Mouse (Mus musculus): ENCODE results near the gene Spata2. TPM values are rescaled to one million over a fixed set of nuclear protein-coding genes. Genes with fewer than 3 reads are reported as not detected.
A peak's percentile ranks its signal among the peaks of the same experiment; 100 is the strongest.

The Spata2 gene
- polyA plus RNA-seq, 1 experiment from 2014 or later = 15.1 TPM

- H3K4me2 ChIP-seq (ENCODE audit: low read length) = peak within 1 kb of the TSS; percentile 89
- peak within 1 kb of the TSS; percentile 45 for H3K4me3 ChIP-seq (ENCODE audit: low read depth, low read length)
- H3K9me3 ChIP-seq (ENCODE audit: control insufficient read depth, low read length) = no peaks in the 10 kb centered on the region
- H3K27ac ChIP-seq (ENCODE audit: low read depth) = peak within 1 kb of the TSS; percentile 51; the same call in 1 of the 2 replicates
- peak; percentile 97 for ATAC-seq (replicated peaks; ENCODE audit: low FRiP score, low TSS enrichment, low read depth)
- H3K36me3 ChIP-seq (ENCODE audit: control insufficient read depth, insufficient read depth, low read length) = peaks cover 6% of the 10 kb centered on the region
- H3K27me3 ChIP-seq (replicated peaks; ENCODE audit: control insufficient read depth, insufficient read depth, low read length) = peaks cover 14% of the 10 kb centered on the region
- DNase-seq (ENCODE audit: low spot score) = peak; percentile 92
- H3K9ac ChIP-seq (ENCODE audit: low read length) = peak within 1 kb of the TSS; percentile 56
- H3K4me1 ChIP-seq (replicated peaks; ENCODE audit: control insufficient read depth, insufficient read depth, low read length) = peaks cover 32% of the 10 kb centered on the region
- WGBS = under 1% methylated on average over 58 of the region's 58 CpGs
Observed at GRCm38 (mm10) chr2:167537476-167538297, 45.0 kb upstream of the Spata2 start, which contains the start of gene Snai1. Gene Snai1 (plus strand): TSS chr2:167538195.

GRCm38 (mm10) chr2:167536320-167536945 lies 43.7 kb upstream of the Spata2 start:
- no peak overlapping the region for H3K4me2 ChIP-seq (ENCODE audit: low read length)
- H3K4me3 ChIP-seq (ENCODE audit: low read depth, low read length) = no peak overlapping the region
- peaks cover 20% of the 10 kb centered on the region for H3K4me1 ChIP-seq (replicated peaks; ENCODE audit: control insufficient read depth, insufficient read depth, low read length)
- no peaks in the 10 kb centered on the region for H3K36me3 ChIP-seq (ENCODE audit: control insufficient read depth, insufficient read depth, low read length)
- WGBS = 38% methylated on average over 10 of the region's 10 CpGs
- H3K9ac ChIP-seq (ENCODE audit: low read length) = no peak overlapping the region
- ATAC-seq (replicated peaks; ENCODE audit: low FRiP score, low TSS enrichment, low read depth) (no peak), DNase-seq (ENCODE audit: low spot score) (no peak)
- peaks cover 14% of the 10 kb centered on the region for H3K27me3 ChIP-seq (replicated peaks; ENCODE audit: control insufficient read depth, insufficient read depth, low read length)
- no peaks in the 10 kb centered on the region for H3K9me3 ChIP-seq (ENCODE audit: control insufficient read depth, low read length)
- no peak overlapping the region for H3K27ac ChIP-seq (ENCODE audit: low read depth)

DNA sequence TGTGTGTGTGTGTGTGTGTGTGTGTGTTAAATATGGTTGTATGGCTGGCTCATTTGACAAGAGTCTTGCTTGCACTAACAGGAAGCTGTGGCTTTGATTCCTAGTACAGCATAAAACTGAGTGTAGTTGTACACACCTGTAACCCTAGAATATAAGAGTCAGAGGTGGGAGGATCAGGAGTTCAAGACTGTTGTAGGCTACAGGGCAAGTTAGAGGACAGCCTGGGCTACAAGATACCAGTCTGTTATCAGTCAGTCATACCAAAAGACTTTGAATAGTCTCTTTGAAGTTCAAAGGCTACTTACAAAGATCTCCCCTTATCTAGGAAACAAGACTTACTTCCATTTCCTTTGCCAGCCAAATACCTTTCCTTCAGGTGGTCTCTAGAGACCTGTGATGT lies 41.2 kb upstream of the Spata2 start:
- no peak overlapping the region for H3K4me2 ChIP-seq (ENCODE audit: low read length)
- no peaks in the 10 kb centered on the region for H3K36me3 ChIP-seq (ENCODE audit: control insufficient read depth, insufficient read depth, low read length)
- H3K4me3 ChIP-seq (ENCODE audit: low read depth, low read length) = no peak overlapping the region
- no peak overlapping the region for H3K27ac ChIP-seq (ENCODE audit: low read depth)
- DNase-seq (ENCODE audit: low spot score) (no peak), ATAC-seq (replicated peaks; ENCODE audit: low FRiP score, low TSS enrichment, low read depth) (no peak)
- peaks cover 14% of the 10 kb centered on the region for H3K27me3 ChIP-seq (replicated peaks; ENCODE audit: control insufficient read depth, insufficient read depth, low read length)
- no peaks in the 10 kb centered on the region for H3K9me3 ChIP-seq (ENCODE audit: control insufficient read depth, low read length)
- H3K4me1 ChIP-seq (replicated peaks; ENCODE audit: control insufficient read depth, insufficient read depth, low read length) = peaks cover 5% of the 10 kb centered on the region
- no peak overlapping the region for H3K9ac ChIP-seq (ENCODE audit: low read length)

- no peak overlapping the region for H3K4me2 ChIP-seq (ENCODE audit: low read length)
- H3K36me3 ChIP-seq (ENCODE audit: control insufficient read depth, insufficient read depth, low read length) = no peaks in the 10 kb centered on the region
- 17% methylated on average over 13 of the region's 13 CpGs for WGBS
- H3K27me3 ChIP-seq (replicated peaks; ENCODE audit: control insufficient read depth, insufficient read depth, low read length) = peaks cover 9% of the 10 kb centered on the region
- H3K4me1 ChIP-seq (replicated peaks; ENCODE audit: control insufficient read depth, insufficient read depth, low read length) = no peaks in the 10 kb centered on the region
- H3K27ac ChIP-seq (ENCODE audit: low read depth) = no peak overlapping the region
- ATAC-seq (replicated peaks; ENCODE audit: low FRiP score, low TSS enrichment, low read depth) = no peak
- peak; percentile 78 for DNase-seq (ENCODE audit: low spot score)
- no peak overlapping the region for H3K4me3 ChIP-seq (ENCODE audit: low read depth, low read length)
- H3K9ac ChIP-seq (ENCODE audit: low read length) = no peak overlapping the region
- no peaks in the 10 kb centered on the region for H3K9me3 ChIP-seq (ENCODE audit: control insufficient read depth, low read length)
Observed at GRCm38 (mm10) chr2:167532131-167532530, 39.4 kb upstream of the Spata2 start.

- no peak overlapping the region for H3K27ac ChIP-seq (ENCODE audit: low read depth)
- no peak overlapping the region for H3K4me2 ChIP-seq (ENCODE audit: low read length)
- DNase-seq (ENCODE audit: low spot score) = no peak
- H3K4me1 ChIP-seq (replicated peaks; ENCODE audit: control insufficient read depth, insufficient read depth, low read length) = no peaks in the 10 kb centered on the region
- H3K27me3 ChIP-seq (replicated peaks; ENCODE audit: control insufficient read depth, insufficient read depth, low read length) = no peaks in the 10 kb centered on the region
- H3K36me3 ChIP-seq (ENCODE audit: control insufficient read depth, insufficient read depth, low read length) = no peaks in the 10 kb centered on the region
- no peak overlapping the region for H3K4me3 ChIP-seq (ENCODE audit: low read depth, low read length)
- no peak overlapping the region for H3K9ac ChIP-seq (ENCODE audit: low read length)
- 68% methylated on average over 4 of the region's 4 CpGs for WGBS
- no peaks in the 10 kb centered on the region for H3K9me3 ChIP-seq (ENCODE audit: control insufficient read depth, low read length)
- ATAC-seq (replicated peaks; ENCODE audit: low FRiP score, low TSS enrichment, low read depth) = no peak
Observed at GRCm38 (mm10) chr2:167530536-167530935, 37.8 kb upstream of the Spata2 start.

GRCm38 (mm10) chr2:167529935-167530513 lies 37.3 kb upstream of the Spata2 start:
- WGBS = 45% methylated on average over 5 of the region's 5 CpGs
- H3K27ac ChIP-seq (ENCODE audit: low read depth) = no peak overlapping the region
- H3K9ac ChIP-seq (ENCODE audit: low read length) = no peak overlapping the region
- no peak overlapping the region for H3K4me2 ChIP-seq (ENCODE audit: low read length)
- no peak for ATAC-seq (replicated peaks; ENCODE audit: low FRiP score, low TSS enrichment, low read depth)
- H3K27me3 ChIP-seq (replicated peaks; ENCODE audit: control insufficient read depth, insufficient read depth, low read length) = no peaks in the 10 kb centered on the region
- H3K4me3 ChIP-seq (ENCODE audit: low read depth, low read length) = no peak overlapping the region
- no peaks in the 10 kb centered on the region for H3K4me1 ChIP-seq (replicated peaks; ENCODE audit: control insufficient read depth, insufficient read depth, low read length)
- no peak for DNase-seq (ENCODE audit: low spot score)
- H3K36me3 ChIP-seq (ENCODE audit: control insufficient read depth, insufficient read depth, low read length) = no peaks in the 10 kb centered on the region
- H3K9me3 ChIP-seq (ENCODE audit: control insufficient read depth, low read length) = no peaks in the 10 kb centered on the region

DNA sequence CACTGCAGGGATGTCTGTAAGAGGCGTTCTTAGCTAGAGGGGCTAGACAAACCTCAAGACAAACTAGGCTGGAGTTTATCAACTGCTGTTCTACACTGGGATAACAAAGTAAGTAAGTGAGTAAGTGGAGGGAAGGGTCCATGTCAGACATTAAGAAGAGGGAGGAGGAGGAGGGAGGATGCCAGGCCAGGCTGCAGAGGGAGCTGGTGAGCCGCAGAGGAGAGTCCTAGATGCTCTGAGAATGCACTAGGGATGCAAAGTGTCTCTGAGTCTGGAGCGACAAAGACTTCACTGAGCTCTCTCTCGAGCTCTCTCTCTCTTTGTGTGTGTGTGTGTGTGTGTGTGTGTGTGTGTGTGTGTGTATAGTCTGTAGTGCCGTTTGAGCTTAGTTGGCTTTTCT lies 35.6 kb upstream of the Spata2 start:
- H3K4me1 ChIP-seq (replicated peaks; ENCODE audit: control insufficient read depth, insufficient read depth, low read length) = no peaks in the 10 kb centered on the region
- H3K27me3 ChIP-seq (replicated peaks; ENCODE audit: control insufficient read depth, insufficient read depth, low read length) = no peaks in the 10 kb centered on the region
- 8% methylated on average over 5 of the region's 5 CpGs for WGBS
- H3K27ac ChIP-seq (ENCODE audit: low read depth) = no peak overlapping the region
- DNase-seq (ENCODE audit: low spot score) = no peak
- H3K9me3 ChIP-seq (ENCODE audit: control insufficient read depth, low read length) = no peaks in the 10 kb centered on the region
- ATAC-seq (replicated peaks; ENCODE audit: low FRiP score, low TSS enrichment, low read depth) = no peak
- no peak overlapping the region for H3K9ac ChIP-seq (ENCODE audit: low read length)
- no peaks in the 10 kb centered on the region for H3K36me3 ChIP-seq (ENCODE audit: control insufficient read depth, insufficient read depth, low read length)
- H3K4me2 ChIP-seq (ENCODE audit: low read length) = no peak overlapping the region
- no peak overlapping the region for H3K4me3 ChIP-seq (ENCODE audit: low read depth, low read length)

DNA sequence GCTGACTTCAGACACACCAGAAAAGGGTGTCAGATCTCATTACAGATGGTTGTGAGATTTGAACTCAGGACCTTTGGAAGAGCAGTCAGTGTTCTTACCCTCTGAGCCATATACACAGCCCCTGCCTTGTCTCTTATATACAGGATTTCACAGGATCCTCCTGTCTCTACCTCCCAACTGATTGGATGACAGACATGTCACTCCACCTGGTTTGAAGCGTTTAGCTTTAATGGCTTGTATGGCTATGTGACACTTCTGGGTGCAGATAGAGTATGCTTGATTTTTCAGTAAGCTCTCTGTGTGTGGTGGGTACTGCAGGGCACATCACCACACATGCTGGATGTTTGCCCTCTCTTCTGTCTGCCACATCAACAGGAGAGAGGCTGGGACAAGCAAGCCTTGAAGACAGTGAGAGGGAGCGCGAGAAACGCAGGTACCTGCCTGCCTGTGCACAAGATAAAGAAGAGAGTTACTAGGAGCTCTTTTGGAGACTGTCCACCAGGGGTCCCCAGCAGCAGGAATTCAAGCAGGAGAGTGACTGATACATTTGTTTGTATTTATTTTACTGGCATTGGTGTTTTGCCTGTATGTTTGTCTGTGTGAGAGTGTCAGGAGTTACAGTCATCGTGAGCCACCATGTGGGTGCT lies 27.0 kb upstream of the Spata2 start:
- Histone ChIP-seq H3K9ac (ENCODE audit: low read length) (no peak overlapping the region), H3K36me3 (ENCODE audit: control insufficient read depth, insufficient read depth, low read length) (peaks cover 39% of the 10 kb centered on the region), H3K27ac (ENCODE audit: low read depth) (no peak overlapping the region), H3K4me2 (ENCODE audit: low read length) (no peak overlapping the region), H3K9me3 (ENCODE audit: control insufficient read depth, low read length) (no peaks in the 10 kb centered on the region), H3K4me1 (replicated peaks; ENCODE audit: control insufficient read depth, insufficient read depth, low read length) (no peaks in the 10 kb centered on the region), H3K4me3 (ENCODE audit: low read depth, low read length) (no peak overlapping the region), H3K27me3 (replicated peaks; ENCODE audit: control insufficient read depth, insufficient read depth, low read length) (no peaks in the 10 kb centered on the region)
- WGBS = 76% methylated on average over 5 of the region's 5 CpGs
- ATAC-seq (replicated peaks; ENCODE audit: low FRiP score, low TSS enrichment, low read depth) = no peak
- no peak for DNase-seq (ENCODE audit: low spot score)
